Mouse (Mus musculus) R1 (cell line): ENCODE data around the gene Fam170b.

Experiments
- DNase-seq: peaks from one replicate; pipeline ENCODE4 v3.0.0-alpha.2; 2018; ENCODE audit warnings: low read depth, low spot score

The Fam170b gene

GRCm38 (mm10) chr14:32833847-32834246, at the start of gene Fam170b:
Gene Fam170b, plus strand, starts transcription at chr14:32833962.
- no peak for DNase-seq

DNA sequence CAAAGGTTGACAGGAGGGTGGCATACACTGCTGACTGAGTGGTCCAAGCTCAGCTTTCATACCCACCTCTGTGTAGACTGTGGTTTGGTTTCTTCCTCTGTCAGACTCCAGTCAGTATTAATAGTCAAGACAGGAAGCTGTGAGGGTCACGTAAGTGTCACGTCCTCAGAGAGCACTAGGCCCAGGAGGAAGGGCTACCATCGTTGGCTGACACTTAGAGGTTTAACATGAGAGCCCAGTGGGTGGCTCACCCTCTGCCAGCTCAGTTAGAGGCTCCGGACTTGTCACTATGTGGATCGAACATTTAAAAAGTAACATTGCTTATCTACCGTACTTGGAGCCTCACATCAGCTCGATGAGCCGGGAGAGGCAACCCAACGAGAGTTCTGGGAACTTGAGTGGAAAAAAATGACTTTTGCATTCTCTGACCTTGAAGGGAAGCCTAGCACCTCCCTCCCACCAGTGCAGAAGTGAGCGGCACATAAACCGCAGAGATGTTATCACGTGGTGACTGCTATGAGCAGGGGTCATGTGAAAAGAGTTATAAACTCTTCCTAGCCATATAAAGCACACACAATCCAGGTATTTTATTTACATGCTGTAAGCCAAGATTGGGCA, 49.5 kb upstream of the Fam170b start:
- DNase-seq, result no peak

DNA sequence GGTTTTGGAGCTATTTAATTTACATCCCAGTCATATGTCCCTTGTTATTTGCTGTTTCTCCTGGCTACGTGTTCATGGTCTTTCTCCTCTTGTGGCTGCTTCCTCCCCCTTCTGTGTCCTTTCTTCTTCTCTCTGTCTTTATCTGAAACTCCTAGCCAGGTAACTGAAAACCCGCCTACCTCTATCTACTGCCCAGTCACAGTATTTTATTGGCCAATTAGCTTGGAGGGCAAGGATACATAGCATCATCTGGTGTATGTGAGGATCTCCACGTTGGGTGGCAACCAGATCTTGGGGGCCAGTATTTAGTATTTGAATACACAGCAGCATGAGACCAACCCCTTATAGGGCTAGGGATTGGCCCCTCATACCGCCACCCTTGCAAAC, 49.0 kb upstream of the Fam170b start:
- no peak for DNase-seq

DNA sequence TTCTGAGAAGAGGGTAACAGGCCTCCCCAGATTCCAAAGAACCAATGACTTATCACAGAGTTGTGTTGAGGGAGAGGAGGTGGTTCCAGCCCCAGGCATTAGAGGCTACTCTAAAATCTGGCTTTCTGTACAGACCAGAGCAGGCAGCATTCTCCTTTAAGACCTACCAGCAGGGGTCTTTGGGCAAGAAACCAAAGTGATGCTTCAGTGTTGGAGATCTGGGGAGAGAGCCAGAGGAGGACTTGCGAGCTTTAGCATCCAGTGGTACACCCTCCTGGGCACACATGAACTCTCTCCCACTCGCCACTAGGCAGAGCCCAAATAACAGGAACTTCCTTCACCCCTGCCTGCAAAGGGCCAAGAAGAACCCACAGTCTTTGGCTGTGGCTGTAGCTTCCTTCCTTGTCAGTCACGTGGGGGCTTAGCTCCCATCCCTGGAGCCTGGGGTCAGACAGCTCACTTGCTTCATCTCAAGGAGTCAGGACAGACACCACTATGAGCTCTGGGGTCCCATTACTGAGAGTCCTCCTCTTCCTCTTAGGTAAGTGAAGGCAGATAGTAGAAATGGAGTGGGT, 48.1 kb upstream of the Fam170b start, which contains the start of gene Tmem273:
Tmem273 (plus strand) TSS at position 408 of the 575 bp plus-strand sequence.
- DNase-seq, result no peak

DNA sequence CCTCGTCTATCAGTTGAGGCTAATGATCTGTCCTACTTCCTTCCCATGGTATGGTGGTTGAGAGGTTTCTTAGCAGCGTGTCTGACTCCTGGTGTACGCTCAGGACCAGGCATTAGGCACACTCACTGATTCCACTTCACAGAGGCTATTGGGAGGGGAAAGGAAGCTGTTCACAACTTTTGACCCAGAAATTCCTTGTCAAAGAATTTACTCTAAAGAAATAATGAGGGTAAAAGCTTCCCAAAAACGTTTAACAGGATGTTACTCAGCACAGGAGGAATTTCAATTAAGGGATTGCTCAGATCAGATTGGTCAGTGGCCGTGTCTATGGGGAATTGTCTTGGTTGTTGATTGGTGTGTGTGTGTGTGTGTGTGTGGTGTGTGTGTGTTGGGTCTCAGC, 46.1 kb upstream of the Fam170b start:
- DNase-seq, result no peak

GRCm38 (mm10) chr14:32796375-32796774, 37.4 kb upstream of the Fam170b start:
- no peak for DNase-seq

GRCm38 (mm10) chr14:32797803-32798202, 36.0 kb upstream of the Fam170b start:
- DNase-seq, result no peak

DNA sequence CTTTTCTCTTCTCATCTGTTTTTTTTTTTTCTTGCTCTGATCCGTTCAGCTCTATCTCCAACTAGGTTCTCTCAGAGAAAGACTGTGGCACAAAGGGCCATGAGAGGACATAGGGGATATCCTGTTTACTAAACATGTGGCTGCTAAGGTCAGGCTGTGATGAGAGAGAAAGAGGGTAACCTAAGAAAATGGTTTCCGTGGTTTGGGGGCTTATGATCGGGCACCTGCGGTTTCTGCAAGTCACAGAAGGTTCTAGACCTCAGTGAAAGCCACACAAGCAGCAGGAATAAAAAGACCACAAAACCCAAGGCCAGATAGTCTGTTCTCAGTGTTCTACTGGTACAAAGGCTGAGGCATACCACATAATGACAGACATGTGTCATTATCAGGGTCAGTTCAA, 35.4 kb upstream of the Fam170b start:
- DNase-seq, result no peak

GRCm38 (mm10) chr14:32800048-32800447, 33.7 kb upstream of the Fam170b start:
- peak; percentile 17 for DNase-seq

GRCm38 (mm10) chr14:32801016-32801661, 32.6 kb upstream of the Fam170b start:
- DNase-seq, result peak; percentile 51

DNA sequence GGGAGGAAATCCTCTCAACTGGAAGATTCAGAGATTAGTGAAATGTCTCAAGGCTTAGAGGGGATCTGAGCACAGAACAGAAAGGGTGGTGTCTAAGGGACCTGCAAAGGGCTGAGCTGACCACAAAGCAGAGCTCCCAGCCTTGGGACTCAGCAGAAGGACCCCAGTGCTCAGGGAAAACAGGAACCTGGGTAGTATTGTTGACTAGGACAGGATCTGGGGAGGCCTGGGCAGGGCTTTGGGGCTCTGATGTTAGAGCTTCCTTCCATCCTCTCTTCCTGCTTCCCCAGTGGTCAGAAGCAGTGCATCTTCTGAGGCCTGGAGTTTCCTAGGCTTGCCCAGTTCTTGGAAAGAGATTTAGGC, 32.1 kb upstream of the Fam170b start:
- no peak for DNase-seq

GRCm38 (mm10) chr14:32810111-32810510, 23.7 kb upstream of the Fam170b start:
- DNase-seq, result no peak

GRCm38 (mm10) chr14:32812429-32812828, 21.3 kb upstream of the Fam170b start:
- DNase-seq, result no peak

- no peak for DNase-seq
Observed at GRCm38 (mm10) chr14:32814961-32815360, 18.8 kb upstream of the Fam170b start.

DNA sequence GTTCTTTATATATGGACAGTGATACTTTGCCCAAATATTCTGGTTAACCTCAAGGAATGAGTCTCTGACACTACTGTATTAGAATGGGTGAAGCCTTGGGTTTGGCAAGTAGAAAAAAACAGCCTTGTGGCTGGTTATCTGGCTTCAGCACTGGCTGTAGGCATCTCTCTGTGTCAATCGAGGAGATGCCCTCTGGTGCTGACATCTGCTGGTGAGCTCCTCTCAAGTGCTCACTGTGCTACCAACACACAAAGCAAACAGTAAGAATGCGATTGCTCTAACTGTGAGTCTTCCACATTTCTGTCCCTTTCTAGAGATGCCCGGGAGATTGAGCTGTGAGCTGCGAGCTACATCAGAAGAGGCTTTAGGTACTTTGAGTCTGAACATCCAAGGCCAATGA, 17.2 kb upstream of the Fam170b start:
- no peak for DNase-seq

DNA sequence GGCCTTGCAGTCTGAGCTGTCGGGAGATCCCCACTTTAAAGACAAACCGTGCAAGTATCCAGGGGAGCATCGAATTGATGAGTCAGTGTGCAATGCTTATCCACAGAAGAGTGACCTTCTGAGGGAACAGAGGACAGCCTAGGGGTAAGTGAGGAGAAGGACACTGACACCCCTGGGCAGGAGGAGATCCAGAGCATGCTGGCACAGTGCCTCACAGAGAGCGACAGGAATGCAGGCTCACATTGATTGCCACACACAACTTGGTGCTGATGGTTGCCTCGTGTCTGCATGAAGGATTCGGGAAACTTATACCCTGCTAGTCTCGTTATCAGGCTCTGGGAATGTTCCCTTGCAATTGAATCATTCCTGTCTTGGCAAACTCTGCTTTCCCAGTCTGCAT, 16.5 kb upstream of the Fam170b start:
- DNase-seq, result no peak

- no peak for DNase-seq
Observed at GRCm38 (mm10) chr14:32819297-32819696, 14.5 kb upstream of the Fam170b start.

DNA sequence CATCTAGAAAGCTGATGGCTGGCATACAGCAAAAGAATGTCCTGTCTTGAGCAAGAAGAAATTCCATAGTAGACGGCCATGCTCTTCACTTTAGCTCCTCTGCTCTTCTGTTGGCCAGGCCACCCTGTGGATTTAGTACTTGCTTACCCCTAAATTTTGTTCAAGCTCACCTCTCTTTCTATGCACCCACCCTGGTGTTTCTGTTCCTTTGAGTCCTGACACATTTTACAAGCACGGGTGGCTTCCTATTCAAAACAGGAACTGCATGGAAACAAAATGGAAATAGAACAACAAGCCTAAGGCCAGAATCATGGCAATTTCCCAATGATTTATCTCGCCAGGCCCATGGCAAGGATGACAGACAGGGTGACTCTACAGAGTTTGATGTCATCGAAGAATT, 10.9 kb upstream of the Fam170b start:
- DNase-seq, result no peak

- DNase-seq, result no peak
Observed at GRCm38 (mm10) chr14:32823861-32824260, 9.9 kb upstream of the Fam170b start.

DNA sequence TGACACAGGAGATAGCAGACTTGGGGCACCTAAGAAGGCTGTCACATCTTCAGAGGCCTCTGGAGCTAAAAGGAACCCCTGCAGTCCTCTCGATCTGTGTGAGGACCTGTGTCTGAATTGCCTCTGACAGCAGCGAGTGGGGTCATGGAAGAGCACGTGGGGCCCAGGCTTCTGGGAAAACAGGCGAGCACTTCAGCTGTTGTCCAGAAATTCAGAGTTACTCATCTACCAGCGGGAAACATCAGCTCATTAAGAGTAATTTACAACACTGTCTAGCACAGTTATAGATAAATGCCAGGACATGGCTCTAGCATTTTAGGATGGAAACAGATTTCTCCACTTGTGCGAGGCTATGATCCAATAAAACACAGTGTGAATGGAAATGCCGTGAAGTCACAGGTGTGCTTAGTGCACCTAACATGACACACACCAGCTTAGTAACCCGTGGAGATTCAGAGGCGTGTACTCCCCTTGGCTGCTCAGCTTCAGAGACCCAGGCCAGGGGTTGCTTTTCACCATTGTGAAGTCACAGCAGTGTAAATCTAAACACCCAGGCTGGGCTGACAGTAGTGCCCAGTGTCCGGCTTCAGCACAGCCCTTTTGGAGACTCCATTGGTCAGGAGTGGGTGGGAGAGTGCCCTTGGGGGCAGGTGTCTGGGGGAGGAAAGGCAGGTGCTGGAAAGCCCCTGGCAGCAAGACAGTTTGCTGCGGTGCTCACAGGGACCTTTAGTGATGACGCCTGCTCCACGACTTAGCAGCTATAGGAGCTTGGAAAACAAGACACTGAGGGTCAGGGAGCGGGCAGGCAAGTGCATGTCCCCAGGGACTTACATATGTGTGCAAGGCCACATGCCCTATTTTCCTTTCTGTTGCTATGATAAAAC, 9.3 kb upstream of the Fam170b start:
- DNase-seq, result no peak

- peak; percentile 82 for DNase-seq
Observed at GRCm38 (mm10) chr14:32825426-32826032, 8.2 kb upstream of the Fam170b start.

DNA sequence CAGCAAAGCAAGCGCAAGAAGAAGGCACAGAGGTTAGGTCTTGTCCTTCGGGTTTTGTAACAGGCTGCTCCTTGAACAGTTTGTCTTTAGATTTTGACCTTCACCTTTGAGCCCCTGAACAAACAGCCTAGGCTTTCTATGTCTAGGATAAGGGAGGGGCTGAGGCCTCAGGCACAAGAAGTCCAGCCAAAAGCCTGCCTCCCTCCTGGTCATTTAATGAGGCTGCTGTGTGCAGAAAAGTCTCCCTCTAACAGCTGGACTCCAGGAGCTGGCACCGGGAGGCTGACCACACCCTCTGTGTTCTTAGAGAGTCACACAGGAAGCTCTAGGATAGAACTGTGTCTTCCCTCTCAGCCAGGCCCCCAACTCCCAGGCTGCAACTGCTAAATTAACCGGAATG, 6.6 kb upstream of the Fam170b start:
- DNase-seq, result no peak
